Mouse (Mus musculus) brain, embryonic 14.5 days (tissue): ENCODE results near the gene Pik3ca.

Experiments used
- CTCF ChIP-seq: fragments of 200-500 bp; IDR thresholded peaks from 2 replicates; pipeline ENCODE4 v1.5.1; 2012; ENCODE audit warnings: inconsistent platforms, mild to moderate bottlenecking, moderate library complexity, borderline replicate concordance; ENCODE audit not compliant: insufficient read depth, insufficient read length; ENCODE audit errors: extremely low read depth
- POLR2A ChIP-seq: fragments of 200-500 bp; IDR thresholded peaks from 2 replicates; pipeline ENCODE4 v1.6.1; 2012; ENCODE audit warnings: mild to moderate bottlenecking, inconsistent platforms, borderline replicate concordance; ENCODE audit not compliant: poor library complexity, insufficient read depth, insufficient read length, severe bottlenecking; ENCODE audit errors: extremely low read depth

DNA sequence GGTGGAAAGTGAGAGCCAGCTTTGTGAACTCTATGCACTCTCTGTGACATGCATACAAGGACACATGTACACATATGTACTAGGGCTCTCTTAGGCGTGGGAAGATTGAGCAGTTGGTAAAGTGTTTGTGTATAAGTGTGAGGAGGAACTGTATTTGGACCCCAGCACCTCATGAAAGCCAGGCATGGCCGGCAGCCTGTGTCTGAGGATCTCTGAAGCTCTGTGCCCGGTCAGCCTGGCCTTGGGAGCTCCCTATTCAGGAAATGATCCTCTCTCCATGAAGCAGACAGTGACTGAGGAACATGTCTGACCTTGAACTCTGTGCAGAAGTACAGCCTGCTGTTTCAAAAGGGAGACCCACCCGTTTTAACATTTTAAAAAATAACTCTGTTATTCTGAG is 41.2 kb downstream of the Pik3ca start:
- TF ChIP-seq CTCF, result no peak
- no peak for TF ChIP-seq POLR2A
